19 mouse cellular contexts compared by ENCODE assay signal in the genomic region with DNA sequence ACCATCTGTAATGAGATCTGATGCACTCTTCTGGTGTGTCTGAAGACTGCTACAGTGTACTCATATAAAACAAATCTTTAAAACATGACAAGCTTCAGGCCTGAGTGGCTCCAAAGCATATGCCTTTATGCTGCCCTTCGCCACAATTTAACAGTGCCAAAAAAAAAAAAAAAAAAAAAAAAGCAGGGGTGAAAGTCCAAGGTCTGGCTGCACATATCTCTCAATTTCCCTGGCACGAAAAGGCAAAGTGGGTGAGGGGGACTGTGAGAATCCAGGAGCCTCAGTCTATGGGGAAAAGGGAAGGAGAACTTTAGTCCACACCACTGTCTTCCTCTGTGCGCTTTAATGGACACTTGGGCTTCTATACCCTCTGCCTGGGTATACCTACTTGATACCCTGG.
"Had no signal": no experiment of that assay in that cellular context is flagged by ENCODE, and none has a peak within 500 bp of the region (broad histone marks: within the 10 kb centered on the region; RNA-seq: fewer than 3 reads in every experiment).

No protein-coding gene starts in this region.

- H3K9me3 ChIP-seq: kidney, embryonic 15.5 days; limb, embryonic 12.5 days; limb, embryonic 15.5 days; midbrain, embryonic 12.5 days; midbrain, embryonic 15.5 days; neural tube, embryonic 12.5 days; neural tube, embryonic 15.5 days had no signal

- H3K4me2 ChIP-seq: kidney, embryonic 15.5 days; limb, embryonic 12.5 days; limb, embryonic 15.5 days; lung, embryonic 14.5 days; midbrain, embryonic 12.5 days; midbrain, embryonic 15.5 days; neural tube, embryonic 12.5 days; neural tube, embryonic 15.5 days had no signal

- H3K9ac ChIP-seq: kidney, embryonic 15.5 days; limb, embryonic 12.5 days; limb, embryonic 15.5 days; lung, embryonic 14.5 days; midbrain, embryonic 12.5 days; midbrain, embryonic 15.5 days; neural tube, embryonic 12.5 days; neural tube, embryonic 15.5 days had no signal

- H3K4me1 ChIP-seq: limb, embryonic 12.5 days; limb, embryonic 15.5 days; midbrain, embryonic 12.5 days; midbrain, embryonic 15.5 days had no signal

- H3K27ac ChIP-seq: kidney, embryonic 15.5 days; limb, embryonic 12.5 days; limb, embryonic 15.5 days; macrophage; midbrain, embryonic 12.5 days; midbrain, embryonic 15.5 days; neural tube, embryonic 12.5 days; stomach, postnatal 0 days had no signal

- H3K27me3 ChIP-seq: kidney, embryonic 15.5 days; limb, embryonic 12.5 days; limb, embryonic 15.5 days; midbrain, embryonic 12.5 days; midbrain, embryonic 15.5 days; neural tube, embryonic 12.5 days; neural tube, embryonic 15.5 days had no signal

- H3K4me3 ChIP-seq: kidney, embryonic 15.5 days; limb, embryonic 12.5 days; limb, embryonic 15.5 days; midbrain, embryonic 12.5 days; midbrain, embryonic 15.5 days; neural tube, embryonic 12.5 days; neural tube, embryonic 15.5 days had no signal

- ATAC-seq: lung, postnatal 0 days; midbrain, embryonic 15.5 days had no signal

- DNase-seq: kidney, postnatal 10 days; left cerebral cortex, postnatal 4 days; lung, embryonic 14.5 days; right cerebral cortex, adult 18-20 months; right cerebral cortex, postnatal 14 days; right cerebral cortex, postnatal 4 days; thymus, adult 2 months; thymus, postnatal 14 days; thymus, postnatal 4 days had no signal
